Mouse (Mus musculus) MEL (cell line): Measurements from ENCODE around the gene Gm5475.

Source experiments
- CTCF ChIP-seq, 3 experiments: IDR thresholded peaks in 2 of 3; conservative IDR thresholded peaks in 1 of 3; 2 replicates each; pipeline ENCODE4 v1.5.1; 2011 to 2012; ENCODE audit warnings: low read length in 3 of 3, low read depth in 2 of 3, mild to moderate bottlenecking in 2 of 3, improper control_type of control experiment in 1 of 3, inconsistent platforms in 1 of 3, mixed read lengths in 1 of 3, moderate library complexity in 1 of 3; ENCODE audit not compliant: control insufficient read depth in 1 of 3, insufficient read depth in 1 of 3, poor library complexity in 1 of 3, severe bottlenecking in 1 of 3
- EP300 ChIP-seq, 2 experiments: IDR thresholded peaks; 2 replicates each; pipeline ENCODE4 v1.6.1; 2011; ENCODE audit warnings: improper control_type of control experiment in 2 of 2, low read length in 2 of 2, low read depth in 1 of 2, mild to moderate bottlenecking in 1 of 2
- ETS1 ChIP-seq: IDR thresholded peaks from 2 replicates; pipeline ENCODE4 v1.6.1; 2012; ENCODE audit warnings: low read depth, mild to moderate bottlenecking, inconsistent platforms, low read length, improper control_type of control experiment, moderate library complexity
- GABPA ChIP-seq: IDR thresholded peaks from 2 replicates; pipeline ENCODE4 v1.6.1; 2012; ENCODE audit warnings: low read depth, mild to moderate bottlenecking, inconsistent platforms, low read length, improper control_type of control experiment, moderate library complexity
- KAT2A ChIP-seq: conservative IDR thresholded peaks from 2 replicates; pipeline ENCODE4 v1.6.1; 2012; ENCODE audit warnings: low read depth, low read length, improper control_type of control experiment, inconsistent platforms
- MEF2A ChIP-seq: IDR thresholded peaks from 2 replicates; pipeline ENCODE4 v1.6.1; 2014; ENCODE audit warnings: low read depth, mild to moderate bottlenecking, inconsistent platforms, low read length, improper control_type of control experiment; ENCODE audit not compliant: poor library complexity, insufficient replicate concordance, severe bottlenecking; ENCODE audit errors: extremely low read depth
- NRF1 ChIP-seq: IDR thresholded peaks from 2 replicates; pipeline ENCODE4 v1.6.1; 2014; ENCODE audit warnings: low read depth, mild to moderate bottlenecking, inconsistent platforms, low read length, improper control_type of control experiment, moderate library complexity; ENCODE audit not compliant: poor library complexity, insufficient read depth, severe bottlenecking
- POLR2A ChIP-seq, 2 experiments: IDR thresholded peaks; 2 replicates each; pipeline ENCODE4 v1.6.1; 2011 to 2012; ENCODE audit warnings: low read length in 2 of 2, mild to moderate bottlenecking in 2 of 2, control low read depth in 1 of 2, improper control_type of control experiment in 1 of 2, low read depth in 1 of 2, moderate library complexity in 1 of 2; ENCODE audit not compliant: control insufficient read depth in 1 of 2, insufficient read depth in 1 of 2, poor library complexity in 1 of 2
- RAD21 ChIP-seq: IDR thresholded peaks from 2 replicates; pipeline ENCODE4 v1.6.1; 2011; ENCODE audit warnings: mild to moderate bottlenecking, low read depth, low read length, improper control_type of control experiment
- UBTF ChIP-seq: IDR thresholded peaks from 2 replicates; pipeline ENCODE4 v1.6.1; 2012; ENCODE audit warnings: low read depth, mild to moderate bottlenecking, inconsistent platforms, low read length, improper control_type of control experiment, moderate library complexity, borderline replicate concordance; ENCODE audit not compliant: insufficient read depth
- ZC3H11A ChIP-seq: IDR thresholded peaks from 2 replicates; pipeline ENCODE4 v1.6.1; 2012; ENCODE audit warnings: low read depth, mild to moderate bottlenecking, inconsistent platforms, low read length, improper control_type of control experiment

DNA sequence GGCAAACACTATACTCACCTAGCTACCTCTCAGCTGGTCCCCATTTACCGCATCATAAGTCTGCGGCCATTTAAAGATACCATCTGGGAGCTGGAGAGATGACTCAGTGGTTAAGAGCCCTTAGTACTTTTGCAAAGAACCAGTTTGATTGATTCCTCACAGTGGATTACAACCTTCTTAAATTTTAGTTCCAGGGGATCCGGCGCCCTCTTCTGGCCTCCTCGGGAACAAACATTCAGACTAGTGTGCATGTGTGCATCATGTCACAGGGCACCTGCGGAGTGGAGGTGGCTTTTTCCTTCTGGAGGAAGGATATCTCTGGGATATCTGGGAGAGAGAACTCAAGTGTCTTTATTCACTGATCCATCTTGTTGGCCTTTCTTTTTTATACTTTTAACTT, 41.8 kb downstream of the Gm5475 start:
- TF ChIP-seq CTCF (IDR thresholded peaks at IDR 0.05 in 2 of 3, conservative IDR thresholded peaks at IDR 0.05 in 1 of 3; ENCODE audit: control insufficient read depth in 1 of 3, insufficient read depth in 1 of 3, low read depth in 2 of 3, low read length in 3 of 3, poor library complexity in 1 of 3, severe bottlenecking in 1 of 3) (peak; percentile 86 to 93 (median 90)), UBTF (no peak), POLR2A (IDR thresholded peaks at IDR 0.05; ENCODE audit: control insufficient read depth in 1 of 2, insufficient read depth in 1 of 2, low read depth in 1 of 2, low read length in 2 of 2, poor library complexity in 1 of 2) (no peak), KAT2A (no peak), NRF1 (no peak), EP300 (IDR thresholded peaks at IDR 0.05; ENCODE audit: low read depth in 1 of 2, low read length in 2 of 2) (no peak), ZC3H11A (peak; percentile 83), RAD21 (peak; percentile 82), ETS1 (peak; percentile 21; the same call in 1 of the 2 replicates), MEF2A (no peak), GABPA (no peak)
